Mouse (Mus musculus): ENCODE data around the gene Ell3. TPM values are rescaled to one million over a fixed set of nuclear protein-coding genes. Genes with fewer than 3 reads are reported as not detected.

Ell3 gene
- total RNA-seq, 2 experiments from 2014 or later, result not detected

GRCm38 (mm10) chr2:121413387-121414042 lies 30.6 kb downstream of the Ell3 start, which contains the start of the genes Pdia3 and Catsper2:
Gene Pdia3, plus strand, starts transcription at chr2:121413775.
Gene Catsper2, minus strand, starts transcription at chr2:121413792.
- intact Hi-C loops (cut with DNase I), result no loop called here

GRCm38 (mm10) chr2:121412843-121413386 lies 31.2 kb downstream of the Ell3 start:
- intact Hi-C loops (cut with DNase I), result no loop called here
- DNase-seq (ENCODE audit: extremely low spot score in 1 of 2, low spot score in 2 of 2), result no peak

More at GRCm38 (mm10) chr2:121413387-121414042, 30.6 kb downstream of the Ell3 start, which contains the start of the genes Pdia3 and Catsper2:
- peak; percentile 93 to 99 for DNase-seq (ENCODE audit: extremely low spot score in 1 of 2, low spot score in 2 of 2)

GRCm38 (mm10) chr2:121408160-121408559 lies 35.9 kb downstream of the Ell3 start:
- peak in 1 of 2 experiments; percentile 22 for DNase-seq (ENCODE audit: extremely low spot score in 1 of 2, low spot score in 2 of 2)
- intact Hi-C loops (cut with DNase I), result no loop called here

GRCm38 (mm10) chr2:121403296-121403695 lies 40.8 kb downstream of the Ell3 start:
- intact Hi-C loops (cut with DNase I), result no loop called here
- DNase-seq (ENCODE audit: extremely low spot score in 1 of 2, low spot score in 2 of 2), result no peak

GRCm38 (mm10) chr2:121396624-121397023 lies 47.5 kb downstream of the Ell3 start:
- intact Hi-C loops (cut with DNase I), result loop anchor here (5.0 kb wide), 1 partner anchor 39 kb away; the partner anchor contains the start of genes Ckmt1 and Ppip5k1
- DNase-seq (ENCODE audit: extremely low spot score in 1 of 2, low spot score in 2 of 2), result peak; percentile 66 to 83

Small RNA genes lying within 50 kb of the gene (microRNA-seq; reads per million reads assigned to microRNA genes)
- gene Gm22953, result not detected

Other genes with a start within 250 kb of the Ell3 start
- 100 to 1,000 TPM; 173 to 183 TPM for gene Trp53bp1, start 172.9 kb downstream of the Ell3 start, total RNA-seq (2021)
- 100 to 1,000 TPM; 391 to 400 TPM for gene Map1a, start 154.7 kb downstream of the Ell3 start, total RNA-seq (2021)
- 10 to 100 TPM; 50.4 to 55.7 TPM for gene Ppip5k1, start 88.9 kb downstream of the Ell3 start, total RNA-seq (2021)
- 100 to 1,000 TPM; 311 to 312 TPM for gene Ckmt1, start 86.6 kb downstream of the Ell3 start, total RNA-seq (2021)
- not detected for gene Strc, start 57.1 kb downstream of the Ell3 start, total RNA-seq (2021)
- gene Pdia3, start 30.5 kb downstream of the Ell3 start, total RNA-seq (2021), result 100 to 1,000 TPM; 198 to 214 TPM
- gene Catsper2, start 30.5 kb downstream of the Ell3 start, total RNA-seq (2021), result 1 to 10 TPM; 4.5 to 4.8 TPM
- gene Serf2, start 4.9 kb upstream of the Ell3 start, total RNA-seq (2021), result 100 to 1,000 TPM; 129 to 153 TPM
- 10 to 100 TPM; 23.7 to 25.8 TPM for gene Hypk, start 9.0 kb upstream of the Ell3 start, total RNA-seq (2021)
- 1 to 10 TPM; 1.2 to 1.3 TPM for gene Serinc4, start 12.5 kb upstream of the Ell3 start, total RNA-seq (2021)
- gene Mfap1b, start 29.8 kb upstream of the Ell3 start, total RNA-seq (2021), result 10 to 100 TPM; 35.1 to 37.0 TPM
- 10 to 100 TPM; 31.2 to 32.7 TPM for gene Mfap1a, start 62.4 kb upstream of the Ell3 start, total RNA-seq (2021)
- gene Wdr76, start 62.4 kb upstream of the Ell3 start, total RNA-seq (2021), result 1 to 10 TPM; 4.2 to 4.4 TPM